Comparison of ENCODE assay signal across 11 mouse cellular contexts in genomic region chr15:77823634-77824033, GRCm38 (mm10). TPM values are rescaled to one million over a fixed set of nuclear protein-coding genes. Genes with fewer than 3 reads are reported as not detected.
DNase-seq lines count a peak whose midpoint lies in the region; ATAC-seq and TF ChIP-seq lines count a peak whose summit lies in the region.
"Had no signal": no experiment of that assay in that cellular context is flagged by ENCODE, and none has a peak within 500 bp of the region (broad histone marks: within the 10 kb centered on the region; RNA-seq: fewer than 3 reads in every experiment).

No protein-coding gene starts in this region.

- H3K4me2 ChIP-seq in heart, embryonic 14.5 days (ENCODE audit: low read length): no peak overlapping the region
- peak overlapping the region; percentile 22; the same call in 1 of the 2 replicates for H3K4me2 ChIP-seq in CH12.LX (ENCODE audit: insufficient read depth, low read depth, poor library complexity, severe bottlenecking)
- H3K4me2 ChIP-seq in intestine, embryonic 14.5 days (ENCODE audit: low read length): no peak overlapping the region
- H3K4me2 ChIP-seq in midbrain, postnatal 0 days (ENCODE audit: low read depth, low read length, poor library complexity, severe bottlenecking): no peak overlapping the region

- H3K4me3 ChIP-seq in heart, embryonic 14.5 days (ENCODE audit: control insufficient read depth in 1 of 2, insufficient read depth in 1 of 2, low read depth in 1 of 2, low read length in 2 of 2): no peak overlapping the region
- no peak overlapping the region for H3K4me3 ChIP-seq in CH12.LX (replicated peaks in 1 of 3; ENCODE audit: low read depth in 2 of 3, low read length in 2 of 3, poor library complexity in 1 of 3)
- no peak overlapping the region for H3K4me3 ChIP-seq in intestine, embryonic 14.5 days (ENCODE audit: low read depth, low read length)
- no peak overlapping the region for H3K4me3 ChIP-seq in midbrain, postnatal 0 days (ENCODE audit: low read depth, low read length)

- no peaks in the 10 kb centered on the region for H3K9me3 ChIP-seq in heart, embryonic 14.5 days (ENCODE audit: control insufficient read depth, low read length)
- no peaks in the 10 kb centered on the region for H3K9me3 ChIP-seq in CH12.LX (replicated peaks; ENCODE audit: low read length)
- H3K9me3 ChIP-seq in intestine, embryonic 14.5 days (ENCODE audit: control insufficient read depth, low read length): no peaks in the 10 kb centered on the region
- H3K9me3 ChIP-seq in midbrain, postnatal 0 days (ENCODE audit: low read length): no peaks in the 10 kb centered on the region

- TF ChIP-seq EP300 in CH12.LX (IDR thresholded peaks at IDR 0.05; ENCODE audit: low read length): no peak

- H3K27ac ChIP-seq in heart, embryonic 14.5 days (replicated peaks in 1 of 2; ENCODE audit: control insufficient read depth in 1 of 2, insufficient read depth in 1 of 2, low read depth in 2 of 2, low read length in 2 of 2): peak overlapping the region; percentile 49 to 74
- no peak overlapping the region for H3K27ac ChIP-seq in CH12.LX (ENCODE audit: insufficient read depth, low read depth)
- peak overlapping the region; percentile 35; the same call in 1 of the 2 replicates for H3K27ac ChIP-seq in intestine, embryonic 14.5 days (ENCODE audit: low read depth)
- H3K27ac ChIP-seq in midbrain, postnatal 0 days (ENCODE audit: low read depth, low read length): no peak overlapping the region

- TF ChIP-seq CTCF in CH12.LX (conservative IDR thresholded peaks at IDR 0.05 in 1 of 2, IDR thresholded peaks at IDR 0.05 in 1 of 2; ENCODE audit: low read depth in 2 of 2, low read length in 2 of 2): no peak
- TF ChIP-seq CTCF in midbrain, postnatal 0 days (IDR thresholded peaks at IDR 0.05): no peak

- no peak overlapping the region for H3K9ac ChIP-seq in heart, embryonic 14.5 days (ENCODE audit: low read length)
- no peak overlapping the region for H3K9ac ChIP-seq in CH12.LX (ENCODE audit: insufficient read depth, low read depth)
- H3K9ac ChIP-seq in intestine, embryonic 14.5 days (ENCODE audit: low read length): no peak overlapping the region
- H3K9ac ChIP-seq in midbrain, postnatal 0 days (replicated peaks; ENCODE audit: low read length, poor library complexity, severe bottlenecking): no peak overlapping the region

- in situ Hi-C loops in CH12.LX (cut with MboI; ENCODE audit: low pct_ligation_motif_present, low pct_unique_long_range_greater_than_20kb, low sequenced_read_pairs): no loop called here

- no peaks in the 10 kb centered on the region for H3K27me3 ChIP-seq in heart, embryonic 14.5 days (ENCODE audit: control insufficient read depth, insufficient read depth, low read length)
- no peaks in the 10 kb centered on the region for H3K27me3 ChIP-seq in CH12.LX (replicated peaks)
- H3K27me3 ChIP-seq in intestine, embryonic 14.5 days (replicated peaks; ENCODE audit: control insufficient read depth, insufficient read depth, low read length): no peaks in the 10 kb centered on the region
- H3K27me3 ChIP-seq in midbrain, postnatal 0 days (ENCODE audit: insufficient read depth, low read length): no peaks in the 10 kb centered on the region

- H3K36me3 ChIP-seq in heart, embryonic 14.5 days (ENCODE audit: control insufficient read depth, insufficient read depth, low read length): peaks cover 12% of the 10 kb centered on the region; the same call in 1 of the 2 replicates
- H3K36me3 ChIP-seq in CH12.LX (replicated peaks in 1 of 2; ENCODE audit: control insufficient read depth in 1 of 2, insufficient read depth in 1 of 2, low read length in 1 of 2): peaks cover 21 to 88% of the 10 kb centered on the region in 2 experiments
- H3K36me3 ChIP-seq in intestine, embryonic 14.5 days (ENCODE audit: control insufficient read depth, insufficient read depth, low read length): peaks cover 9% of the 10 kb centered on the region; the same call in 1 of the 2 replicates
- H3K36me3 ChIP-seq in midbrain, postnatal 0 days (ENCODE audit: insufficient read depth, low read length): no peaks in the 10 kb centered on the region

- dilution Hi-C loops in CH12.LX (cut with MboI; ENCODE audit: extremely low pct_ligation_motif_present, extremely low pct_unique_long_range_greater_than_20kb, low sequenced_read_pairs): no loop called here

- no peak for TF ChIP-seq RAD21 in CH12.LX (IDR thresholded peaks at IDR 0.05; ENCODE audit: low read depth, low read length)

- peaks cover 100% of the 10 kb centered on the region for H3K79me2 ChIP-seq in CH12.LX (replicated peaks; ENCODE audit: control insufficient read depth, extremely low read depth, insufficient read depth, poor library complexity, severe bottlenecking)

- DNase-seq in heart, postnatal 10 days: no peak
- DNase-seq in 3T3-L1 (ENCODE audit: low read depth, low spot score) (peak; percentile 59), CH12.LX (ENCODE audit: extremely low read depth) (no peak)
- DNase-seq in intestine, embryonic 14.5 days (ENCODE audit: low spot score): no peak
- DNase-seq in urinary bladder, adult 2 months (ENCODE audit: low spot score): no peak
- no peak for DNase-seq in cerebellum, adult 8-10 months
- no peak for DNase-seq in midbrain, postnatal 0 days (ENCODE audit: low spot score)
- DNase-seq: gastrocnemius, postnatal 36 days; left cerebral cortex, postnatal 4 days had no signal

- ATAC-seq in heart, embryonic 14.5 days (ENCODE audit: insufficient number of reproducible peaks, insufficient read depth, low FRiP score, low read depth): no peak
- ATAC-seq in intestine, embryonic 14.5 days (replicated peaks; ENCODE audit: low FRiP score, low TSS enrichment, low read depth): no peak
- no peak for ATAC-seq in midbrain, postnatal 0 days (ENCODE audit: low FRiP score)
- ATAC-seq: midbrain, embryonic 16.5 days had no signal

- no peak for TF ChIP-seq POLR2A in CH12.LX (IDR thresholded peaks at IDR 0.05; ENCODE audit: low read depth, low read length)

- WGBS in heart, embryonic 14.5 days: 39% methylated on average over 3 of the region's 3 CpGs
- 55% methylated on average over 3 of the region's 3 CpGs for WGBS in intestine, embryonic 14.5 days
- 69% methylated on average over 3 of the region's 3 CpGs for WGBS in midbrain, postnatal 0 days

- intact Hi-C loops in heart, postnatal 10 days (cut with DNase I): no loop called here

- H3K4me1 ChIP-seq in heart, embryonic 14.5 days (ENCODE audit: control insufficient read depth in 2 of 2, insufficient read depth in 2 of 2, low read length in 2 of 2): peaks cover 71 to 88% of the 10 kb centered on the region in 2 experiments
- peaks cover 35 to 89% of the 10 kb centered on the region in 2 experiments for H3K4me1 ChIP-seq in CH12.LX (ENCODE audit: control insufficient read depth in 1 of 2, insufficient read depth in 2 of 2)
- H3K4me1 ChIP-seq in intestine, embryonic 14.5 days (replicated peaks; ENCODE audit: control insufficient read depth, insufficient read depth, low read length): peaks cover 70% of the 10 kb centered on the region
- H3K4me1 ChIP-seq in midbrain, postnatal 0 days (ENCODE audit: insufficient read depth, low read length): peaks cover 2% of the 10 kb centered on the region; the same call in 1 of the 2 replicates

TF ChIP-seq in CH12.LX, 34 proteins besides CTCF, POLR2A, EP300 and RAD21:
- TF ChIP-seq ZC3H11A (IDR thresholded peaks at IDR 0.05; ENCODE audit: low read depth, low read length) (no peak), JUND (conservative IDR thresholded peaks at IDR 0.05; ENCODE audit: low read depth, low read length) (no peak), MAX (IDR thresholded peaks at IDR 0.05; ENCODE audit: low read length) (no peak), GABPA (IDR thresholded peaks at IDR 0.05; ENCODE audit: insufficient replicate concordance, low read depth, low read length) (no peak), HCFC1 (IDR thresholded peaks at IDR 0.05; ENCODE audit: low read depth, low read length) (no peak), CHD2 (IDR thresholded peaks at IDR 0.05; ENCODE audit: low read length) (no peak), NRF1 (IDR thresholded peaks at IDR 0.05; ENCODE audit: low read depth, low read length) (no peak), BHLHE40 (IDR thresholded peaks at IDR 0.05; ENCODE audit: low read depth, low read length) (no peak), TBP (conservative IDR thresholded peaks at IDR 0.05; ENCODE audit: low read depth, low read length) (no peak), SIN3A (IDR thresholded peaks at IDR 0.05; ENCODE audit: low read length) (no peak), TCF12 (IDR thresholded peaks at IDR 0.05; ENCODE audit: low read depth, low read length) (no peak), E2F4 (IDR thresholded peaks at IDR 0.05; ENCODE audit: insufficient replicate concordance, low read depth, low read length) (no peak), SMC3 (IDR thresholded peaks at IDR 0.05; ENCODE audit: low read depth, low read length) (no peak), RCOR1 (conservative IDR thresholded peaks at IDR 0.05; ENCODE audit: low read depth, low read length) (no peak), ZKSCAN1 (IDR thresholded peaks at IDR 0.05; ENCODE audit: borderline replicate concordance, low read depth, low read length) (no peak), MYC (IDR thresholded peaks at IDR 0.05; ENCODE audit: low read depth, low read length) (no peak), UBTF (IDR thresholded peaks at IDR 0.05; ENCODE audit: low read depth, low read length) (no peak), PAX5 (IDR thresholded peaks at IDR 0.05; ENCODE audit: low read length) (no peak), IRF4 (IDR thresholded peaks at IDR 0.05; ENCODE audit: low read depth, low read length) (no peak)

RNA-seq across cellular contexts. Expression of gene Myh9, which starts 18.3 kb away (rescaled TPM):
- polyA plus RNA-seq in heart, embryonic 14.5 days (2014; fragmentation: Nextera tagmentation; extraction: Ambion mirVana): 31.0 and 32.8 TPM in 2 replicates
- total RNA-seq in heart, postnatal 10 days (2021): 100 to 1,000 TPM; 206 to 221 TPM
- total RNA-seq in CH12.LX (2012; rRNA removed) (128 and 146 TPM in 2 replicates), CH12.LX (2014; rRNA removed) (43.8 and 46.4 TPM in 2 replicates)
- 165 and 178 TPM in 2 replicates for polyA plus RNA-seq in CH12.LX (2012; ENCODE audit: insufficient read length, low read depth)
- 67.9 and 72.2 TPM in 2 replicates for polyA plus RNA-seq in intestine, embryonic 14.5 days (2014; fragmentation: Nextera tagmentation; extraction: Ambion mirVana)
- polyA plus RNA-seq in urinary bladder, adult 2 months (2012; rRNA removed): 95.0 and 151 TPM in 2 replicates
- 26.9 and 30.8 TPM in 2 replicates for total RNA-seq in midbrain, postnatal 0 days (2014; rRNA removed)
- polyA plus RNA-seq in midbrain, postnatal 0 days (2015; fragmentation: Nextera tagmentation; extraction: Ambion mirVana): 6.4 and 8.2 TPM in 2 replicates

Comparison
In these comparisons a context has a peak if more than half of its experiments do, and no peak if none do; other contexts are left out.
1. H3K27ac ChIP-seq: peak in heart, embryonic 14.5 days (2 of 2) and intestine, embryonic 14.5 days (single experiment); none in CH12.LX (single experiment) and midbrain, postnatal 0 days (single experiment).